Mouse (Mus musculus) megakaryocyte progenitor cell, adult 5-6 weeks (primary cell): ENCODE measurements around the gene Gripap1. TPM values are rescaled to one million over a fixed set of nuclear protein-coding genes. Genes with fewer than 3 reads are reported as not detected.
A peak's percentile ranks its signal among the peaks of the same experiment; 100 is the strongest.
"Not testable (repeated sequence)": the region's sequence is repeated elsewhere in the genome, so short reads cannot be mapped to it uniquely, and the experiment has no call there.

Source experiments
- ATAC-seq: replicated peaks from 2 replicates; pipeline ENCODE4 v1.8.0; 2016; ENCODE audit warnings: mild to moderate bottlenecking, moderate TSS enrichment, inconsistent platforms; ENCODE audit not compliant: poor library complexity
- total RNA-seq, 2 experiments: library from RNA; stranded (forward) in 1 of 2; stranded (reverse) in 1 of 2; fragments of 157-497, 149-512 nt in 1 of 2; fragments of 200-1000 nt in 1 of 2; gene quantifications; 2 replicates each; pipeline versions ENCODE4 v1.2.3 to v1.2.4; 2015 to 2017

Gripap1 gene
- total RNA-seq, 2 experiments from 2014 or later = 34.4 to 48.6 TPM

DNA sequence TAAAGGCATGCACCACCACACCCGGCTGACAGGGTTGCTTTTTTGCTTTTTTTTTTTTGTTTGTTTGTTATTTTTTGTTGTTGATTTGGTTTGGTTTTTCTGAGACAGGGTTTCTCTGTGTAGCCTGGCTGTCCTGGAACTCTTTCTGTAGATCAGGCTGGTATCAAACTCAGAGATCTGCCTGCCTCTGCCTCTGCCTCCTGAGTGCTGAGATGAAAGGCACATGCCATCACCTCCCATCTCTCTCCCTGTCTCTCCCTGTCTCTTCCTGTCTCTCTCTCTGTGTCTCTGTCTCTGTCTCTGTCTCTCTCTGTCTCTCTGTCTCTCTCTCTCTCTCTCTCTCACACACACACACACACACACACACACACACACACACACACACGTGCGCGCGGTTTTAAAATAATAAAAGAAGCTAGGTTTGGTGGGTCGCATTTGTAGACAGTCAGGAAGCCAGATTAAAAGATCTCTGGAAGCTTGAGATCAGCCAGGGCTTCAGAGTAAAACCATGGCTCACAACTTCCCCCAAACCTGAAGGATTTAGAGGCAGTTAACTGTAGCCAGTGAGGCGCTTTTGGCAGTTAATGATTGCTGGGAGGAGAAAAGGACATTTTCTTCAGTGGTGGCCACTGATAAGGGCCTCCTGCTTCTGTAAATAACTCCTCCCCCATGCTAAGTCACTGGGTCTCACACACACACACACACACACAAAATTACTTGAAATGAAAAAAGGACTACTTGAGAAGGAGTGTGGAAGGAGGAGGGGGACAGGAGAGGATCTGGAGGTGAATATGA, 10.9 kb upstream of the Gripap1 start:
- peak; percentile 90 for ATAC-seq

DNA sequence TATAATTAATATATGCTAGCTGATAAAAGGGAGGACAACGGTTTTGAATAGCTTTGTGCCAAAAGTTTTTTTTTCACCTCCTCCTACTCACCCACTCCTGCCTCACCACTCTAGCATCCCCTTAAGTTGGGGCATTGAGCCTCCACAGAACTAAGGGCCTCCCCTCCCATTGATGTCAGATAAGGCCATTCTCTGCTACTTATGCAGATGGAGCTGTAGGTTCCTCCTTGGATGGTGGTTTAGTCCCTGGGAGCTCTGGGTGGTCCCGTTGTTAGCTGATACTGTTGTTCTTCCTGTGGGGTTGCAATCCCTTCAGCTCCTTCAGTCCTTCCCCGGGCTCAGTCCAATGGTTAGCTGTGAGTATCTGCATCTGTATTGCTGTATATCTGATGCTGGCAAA, 10.3 kb upstream of the Gripap1 start:
- peak; percentile 24; the same call in 1 of the 2 replicates for ATAC-seq

DNA sequence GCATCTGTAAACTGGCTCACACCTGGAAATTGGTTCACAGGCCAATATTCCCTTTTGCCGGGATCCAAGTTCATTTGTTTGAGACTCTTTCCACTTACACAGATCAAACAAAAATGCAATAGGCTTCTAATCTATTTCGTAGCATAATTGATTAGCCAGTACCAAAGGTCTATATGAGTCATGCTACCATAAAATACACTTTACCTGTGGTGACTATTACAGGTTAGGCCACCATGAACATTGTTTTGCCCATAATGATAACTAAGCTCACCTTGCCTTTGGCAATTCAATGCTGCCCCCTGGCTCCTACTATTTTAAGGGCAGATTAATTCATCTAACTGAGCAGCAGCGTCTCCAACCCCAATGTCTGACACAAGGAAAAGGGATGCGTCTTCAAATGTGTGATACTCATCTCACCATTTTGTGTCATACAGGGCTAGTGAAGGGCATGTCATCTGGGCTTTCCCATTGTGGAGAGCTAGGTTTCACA, 6.9 kb upstream of the Gripap1 start:
- peak; percentile 24; the same call in 1 of the 2 replicates for ATAC-seq

DNA sequence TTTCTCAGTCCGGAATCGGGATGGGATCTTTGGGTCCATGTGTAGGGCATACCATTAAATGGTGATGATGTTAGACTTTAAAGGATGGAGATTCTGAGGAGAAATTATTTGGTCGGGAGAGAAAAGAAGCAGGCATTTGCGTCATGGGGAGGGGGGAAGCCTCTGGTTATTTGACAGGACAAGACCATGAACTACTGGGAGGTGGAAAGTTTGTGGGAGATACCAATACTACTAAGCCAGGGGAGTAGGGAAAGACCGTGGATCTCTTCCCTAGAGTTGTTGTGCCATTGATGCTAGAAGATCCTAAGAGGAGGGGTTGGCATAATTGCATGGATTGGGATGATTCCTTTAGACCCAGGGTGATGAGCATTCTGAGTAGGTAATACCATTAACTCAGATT, 744 bp downstream of the Gripap1 start:
- no peak for ATAC-seq

DNA sequence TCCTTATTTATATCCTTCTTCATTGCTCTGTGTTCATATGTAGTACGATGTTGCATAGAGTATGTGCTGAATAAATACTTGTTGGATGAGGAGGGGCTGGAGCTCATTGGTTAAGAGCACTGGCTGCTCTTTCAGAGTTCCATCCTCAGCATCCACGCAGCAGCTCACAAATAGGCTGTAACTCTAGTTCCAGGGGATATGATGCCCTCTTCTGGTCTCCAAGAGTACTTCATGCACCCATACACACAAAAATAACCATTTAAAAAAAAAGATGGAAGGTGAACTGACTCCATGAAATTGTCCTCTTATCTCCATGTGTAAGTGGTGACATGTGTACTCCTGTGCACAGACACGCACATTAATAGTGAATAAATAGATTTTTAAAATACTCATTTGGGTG, 3.8 kb downstream of the Gripap1 start:
- ATAC-seq = peak; percentile 62

DNA sequence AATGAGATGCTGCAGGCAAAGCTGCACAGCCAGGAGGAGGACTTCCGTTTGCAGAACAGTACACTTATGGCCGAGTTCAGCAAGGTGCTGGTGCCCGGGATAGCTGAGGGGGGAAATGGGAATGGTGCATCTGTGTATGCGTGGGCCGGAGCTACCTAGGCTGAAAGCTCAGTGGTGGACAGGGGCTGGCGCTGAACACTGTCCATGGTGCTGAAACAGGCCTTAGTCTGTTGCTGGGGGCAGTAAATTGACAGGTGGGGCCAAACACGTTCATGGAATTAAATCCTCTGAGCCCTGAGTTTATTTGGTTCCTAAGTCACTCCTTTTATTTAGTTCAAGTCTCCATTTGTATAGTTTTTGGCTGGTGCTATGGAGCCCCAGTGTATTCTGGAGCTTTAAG, 5.5 kb downstream of the Gripap1 start:
- peak; percentile 61 for ATAC-seq

DNA sequence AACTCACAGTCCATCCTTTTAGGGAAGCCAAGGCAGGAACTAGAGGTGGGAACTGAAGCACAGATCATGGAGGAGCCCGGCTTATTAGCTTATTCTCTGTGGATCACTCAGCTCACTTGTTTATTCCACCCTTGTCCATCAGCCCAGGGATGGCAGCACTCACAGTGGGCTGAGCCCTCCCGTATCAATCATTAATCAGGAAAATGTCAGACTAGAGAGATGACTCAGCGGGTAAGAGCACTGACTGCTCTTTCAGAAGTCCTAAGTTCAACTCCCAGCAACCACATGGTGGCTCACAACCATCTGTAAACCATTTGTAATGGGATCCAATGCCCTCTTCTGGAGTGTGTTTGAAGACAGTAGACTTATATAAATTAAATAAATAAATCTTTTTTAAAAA, 7.8 kb downstream of the Gripap1 start:
- ATAC-seq = no peak

DNA sequence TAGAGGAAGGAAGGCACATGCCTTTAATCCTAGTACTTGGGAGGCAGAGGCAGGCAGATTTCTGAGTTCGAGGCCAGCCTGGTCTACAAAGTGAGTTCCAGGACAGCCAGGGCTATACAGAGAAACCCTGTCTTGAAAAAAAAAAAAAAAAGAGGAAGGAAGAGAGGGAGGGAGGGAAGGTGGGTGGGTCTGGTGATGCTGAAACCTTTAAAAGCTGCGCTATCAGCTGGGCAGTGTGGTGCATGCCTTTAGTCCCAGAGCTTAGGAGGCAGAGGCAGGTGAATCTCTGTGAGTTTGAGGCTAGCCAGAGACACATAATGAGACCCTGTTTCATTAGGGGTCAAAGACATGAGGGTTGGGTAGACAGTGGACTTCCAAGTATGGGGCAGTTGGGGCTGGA, 12.6 kb downstream of the Gripap1 start:
- not testable (repeated sequence) for ATAC-seq

DNA sequence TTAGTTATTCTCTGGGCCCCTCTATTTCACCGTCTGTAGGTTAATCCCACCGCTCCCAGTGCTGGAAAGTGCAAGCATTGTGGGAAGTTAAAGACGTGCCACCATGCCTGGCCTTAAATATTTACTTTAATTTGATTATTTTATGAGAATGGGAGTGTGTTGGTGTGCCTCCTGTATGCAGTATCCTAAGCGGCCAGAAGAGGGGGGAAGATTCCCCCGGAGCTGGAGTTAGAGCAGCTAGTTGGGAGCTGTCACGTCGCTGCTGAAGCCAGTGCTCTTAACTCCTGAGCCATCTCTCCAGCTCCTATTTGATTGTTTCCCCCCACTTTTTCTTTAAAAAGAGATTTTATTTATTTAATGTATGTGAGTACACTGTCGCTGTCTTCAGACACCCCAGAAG, 25.5 kb downstream of the Gripap1 start:
- ATAC-seq = peak; percentile 79

DNA sequence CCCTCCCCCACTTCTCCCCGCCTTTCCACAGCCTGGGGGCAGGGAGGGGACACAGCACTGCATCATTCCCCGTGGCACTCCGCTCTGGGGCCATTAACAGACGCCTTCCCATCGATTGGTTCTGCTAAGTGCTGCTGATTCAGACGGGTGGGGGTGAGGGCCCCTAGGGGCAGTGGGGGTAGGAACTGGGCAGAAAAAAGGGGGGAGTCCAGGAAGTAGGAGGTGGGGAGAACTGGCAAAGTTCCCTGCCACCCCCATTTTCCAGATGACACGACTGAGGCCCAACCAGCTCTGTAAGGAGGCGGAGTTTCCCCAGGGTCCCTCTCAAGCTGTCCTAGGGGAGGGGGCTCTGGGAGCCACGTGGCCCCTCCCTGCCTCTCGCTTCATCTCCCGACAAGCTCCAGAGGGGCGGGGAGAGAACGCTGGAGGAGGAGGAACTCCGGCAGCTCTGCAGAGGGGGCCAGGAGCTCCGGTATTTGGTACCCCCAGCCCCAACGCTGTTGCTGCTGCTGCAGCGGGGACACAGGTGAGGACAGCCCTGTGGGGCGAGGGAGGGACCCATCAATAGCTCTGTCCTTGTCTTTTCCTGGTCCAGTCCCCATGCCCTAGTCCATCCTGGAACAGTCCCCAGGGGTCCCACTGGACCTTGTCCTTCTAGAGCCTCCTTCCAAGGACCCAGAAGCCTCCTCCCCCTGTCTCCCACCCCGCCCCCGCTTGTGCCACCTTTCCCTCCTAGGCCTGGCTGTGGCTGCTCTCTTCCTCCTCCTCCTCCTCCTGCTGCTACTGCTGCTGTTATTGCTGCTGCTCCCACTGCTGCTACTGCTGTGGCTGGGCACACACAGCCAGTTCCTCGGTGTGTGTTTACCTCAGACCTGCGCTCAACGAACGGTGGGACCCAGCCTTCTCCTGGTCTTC, 32.6 kb downstream of the Gripap1 start, which contains the start of gene Kcnd1:
Gene Kcnd1 (plus strand): TSS at position 425 of the 915 bp plus-strand sequence.
- ATAC-seq = peak; percentile 20

DNA sequence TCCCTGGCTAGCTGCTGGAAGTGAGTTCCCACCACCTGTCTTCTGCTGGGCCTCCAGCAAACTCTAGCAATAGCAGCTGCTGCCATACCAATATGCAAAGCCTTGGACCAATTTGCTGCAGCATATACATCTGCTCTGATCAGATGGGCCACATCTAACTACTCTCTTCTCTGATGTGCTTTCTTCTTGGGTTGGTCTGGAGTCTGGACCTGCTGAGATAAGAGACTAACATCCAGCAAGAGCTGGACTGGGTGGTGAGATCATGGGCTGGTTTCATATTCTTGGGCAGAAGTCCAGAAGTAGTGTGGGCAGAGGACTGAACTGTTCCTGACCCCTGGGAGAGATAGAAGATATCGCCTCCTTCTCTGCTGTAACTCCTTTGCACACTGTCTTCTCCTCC, 47.6 kb downstream of the Gripap1 start:
- peak; percentile 35 for ATAC-seq

DNA sequence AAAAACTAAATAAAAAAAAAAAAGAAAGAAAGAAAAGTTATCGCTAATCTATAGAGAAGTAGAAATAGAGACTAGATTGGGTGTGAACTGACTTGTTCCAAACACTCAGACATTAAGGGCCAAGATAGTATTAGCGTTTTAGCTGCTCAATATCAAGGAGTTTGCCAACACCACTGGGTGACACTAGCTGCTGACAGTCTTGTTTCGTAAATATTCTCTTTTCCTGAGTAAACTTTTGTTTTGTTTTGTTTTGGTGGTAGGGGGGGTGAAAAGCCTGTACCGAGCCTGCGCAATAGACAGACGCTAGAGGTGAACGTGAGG, 51.2 kb downstream of the Gripap1 start:
- no peak for ATAC-seq

DNA sequence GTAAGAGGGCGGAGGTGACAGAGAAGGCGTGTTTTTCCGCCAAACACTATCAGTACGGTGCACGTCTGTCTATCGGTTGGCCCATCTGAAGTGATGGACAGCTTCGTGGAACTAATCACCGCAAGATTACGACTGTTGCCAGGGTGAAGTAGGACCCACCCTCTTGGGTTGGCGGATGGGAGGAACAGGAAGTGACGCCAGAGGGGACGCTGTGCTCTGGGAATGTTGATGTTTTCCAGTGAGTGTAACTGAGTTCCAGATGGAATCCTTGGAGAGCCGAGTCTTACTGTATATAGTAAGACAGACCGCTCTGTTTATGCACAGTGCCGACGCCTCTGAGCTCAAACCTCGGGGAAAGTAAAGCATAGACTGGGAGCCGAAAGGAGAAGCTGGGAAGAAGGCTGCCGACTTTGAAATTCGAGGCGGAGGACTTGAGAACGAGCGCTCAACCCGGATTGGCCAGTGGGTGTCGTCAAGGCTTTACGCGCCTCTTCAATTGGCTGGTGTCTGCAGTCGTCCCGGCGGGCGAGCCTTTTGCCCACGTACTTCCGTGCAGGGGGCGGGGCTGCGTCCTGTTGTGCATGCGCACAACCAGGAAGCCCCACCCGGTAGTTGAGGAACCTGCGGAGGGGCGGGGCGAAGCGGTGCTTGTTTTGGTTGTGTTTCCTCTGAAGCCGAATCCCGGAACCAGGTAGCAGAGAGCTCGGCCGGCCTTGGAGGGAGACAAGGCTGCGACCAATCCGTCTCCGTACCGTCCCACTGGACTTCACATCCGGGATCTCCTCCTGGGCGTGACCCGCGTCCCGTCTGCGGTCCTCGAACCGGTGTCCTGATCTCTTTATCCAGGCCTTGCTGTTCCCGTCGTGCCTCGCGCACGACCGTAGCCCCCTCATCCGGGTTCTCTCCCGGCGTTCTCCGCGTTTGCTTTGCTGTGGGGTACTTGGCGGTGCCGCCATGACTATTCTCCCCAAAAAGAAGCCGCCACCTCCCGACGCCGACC, 51.9 kb downstream of the Gripap1 start, which contains the start of gene Otud5:
Gene Otud5 (plus strand): TSS at position 202 of the 1,000 bp plus-strand sequence.
- ATAC-seq = peak; percentile 78

DNA sequence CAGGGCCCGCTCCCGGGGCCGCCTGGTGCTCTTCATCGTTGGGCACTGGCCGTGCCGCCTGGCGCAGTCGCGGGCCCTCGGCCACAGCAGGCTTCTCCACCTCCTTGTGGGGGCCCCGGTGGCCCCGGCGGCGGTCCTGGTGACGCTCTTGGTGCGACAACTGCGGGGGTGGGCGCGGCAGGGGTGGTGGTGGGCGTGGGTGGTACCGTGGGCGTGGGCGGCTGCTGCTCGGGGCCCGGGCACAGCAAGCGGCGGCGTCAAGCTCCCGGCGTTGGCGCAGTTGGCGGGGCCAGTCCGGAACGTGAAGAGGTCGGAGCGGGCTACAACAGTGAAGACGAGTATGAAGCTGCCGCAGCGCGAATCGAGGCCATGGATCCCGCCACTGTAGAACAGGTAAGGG, 52.8 kb downstream of the Gripap1 start:
- ATAC-seq = no peak

DNA sequence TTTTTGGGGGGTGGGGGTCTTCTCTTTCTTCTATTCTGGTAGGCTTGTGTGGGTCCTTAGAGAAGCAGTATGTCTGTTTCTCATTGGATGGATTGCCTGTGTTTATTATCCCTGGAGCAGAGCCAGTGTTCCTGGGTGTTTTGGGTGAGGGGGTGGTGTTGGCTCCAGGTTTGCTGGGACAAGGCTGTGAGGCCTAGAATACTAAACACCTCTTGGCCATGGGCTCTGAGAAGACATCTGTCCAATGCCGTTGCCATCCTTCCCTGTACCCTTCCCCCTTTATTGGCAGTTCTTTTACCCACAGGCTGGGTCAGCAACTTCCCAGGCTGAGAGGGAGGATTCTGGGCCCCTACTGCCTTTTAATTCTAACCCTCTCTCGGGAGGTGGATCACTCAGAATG, 58.3 kb downstream of the Gripap1 start:
- ATAC-seq = no peak

DNA sequence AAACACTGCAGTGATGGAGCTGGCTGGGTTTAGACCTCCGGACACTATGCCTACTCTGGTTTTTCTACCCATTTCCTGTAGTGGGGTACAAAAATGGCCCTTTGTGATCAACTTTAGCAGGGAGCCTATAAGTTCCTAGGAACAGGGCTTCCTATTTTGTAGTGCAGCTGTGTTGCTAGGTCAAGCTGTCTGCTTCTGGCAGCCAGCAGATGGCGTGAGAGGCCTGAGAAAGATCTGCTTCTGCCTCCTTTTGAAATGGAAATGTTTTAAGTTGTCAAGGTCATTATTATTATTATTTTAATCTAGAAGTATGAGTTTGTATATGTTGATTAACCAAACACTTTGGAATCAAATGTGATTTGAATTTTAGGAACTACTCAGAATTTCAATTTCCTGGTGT, 65.0 kb downstream of the Gripap1 start:
- ATAC-seq = peak; percentile 85

DNA sequence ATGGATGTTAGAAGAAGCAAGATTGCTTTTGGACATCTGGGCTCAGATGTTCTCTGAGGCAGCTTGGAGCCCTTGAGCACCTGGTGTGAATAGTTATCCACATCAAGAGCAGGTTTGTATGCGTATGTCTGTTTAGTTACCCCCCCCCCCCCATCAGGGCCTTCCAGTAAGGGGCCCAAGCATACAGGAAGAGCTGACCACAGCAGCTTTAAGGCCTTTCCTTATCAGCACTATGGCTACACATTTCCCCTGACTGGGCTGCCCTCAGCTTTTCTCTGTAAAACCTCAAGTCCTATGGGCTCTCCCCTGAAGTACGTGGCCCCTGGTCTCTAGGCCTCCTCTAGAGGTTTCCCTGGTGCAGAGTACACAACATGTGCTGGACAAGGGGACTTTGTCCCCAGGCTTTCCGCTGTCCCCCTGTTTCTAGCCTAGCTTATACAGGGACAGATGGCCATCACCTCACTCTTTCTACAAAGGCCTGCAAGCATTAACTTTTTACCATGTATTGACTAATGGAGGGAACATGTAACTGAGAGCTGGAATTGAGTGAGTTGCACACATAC, 69.7 kb downstream of the Gripap1 start:
- peak; percentile 34; the same call in 1 of the 2 replicates for ATAC-seq

DNA sequence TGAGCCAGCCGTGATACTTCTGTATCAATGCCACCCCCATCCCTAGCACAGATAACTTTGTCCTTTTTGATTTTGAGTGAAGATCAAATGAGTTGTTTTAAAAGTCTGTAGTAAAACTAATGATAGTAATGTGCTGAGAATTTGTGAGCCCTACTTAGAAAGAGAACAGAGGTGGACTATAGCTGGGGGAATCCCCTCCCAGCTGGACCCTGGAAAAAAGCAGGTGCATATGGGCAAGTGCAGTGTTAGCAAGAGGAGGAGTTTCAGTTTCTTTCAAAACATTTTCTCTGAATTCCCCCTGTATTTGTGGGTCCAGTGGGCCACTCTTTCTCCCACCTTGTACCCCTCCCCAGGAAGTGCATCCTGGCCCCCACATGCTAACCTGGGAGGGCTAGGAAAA, 73.6 kb downstream of the Gripap1 start:
- no peak for ATAC-seq

DNA sequence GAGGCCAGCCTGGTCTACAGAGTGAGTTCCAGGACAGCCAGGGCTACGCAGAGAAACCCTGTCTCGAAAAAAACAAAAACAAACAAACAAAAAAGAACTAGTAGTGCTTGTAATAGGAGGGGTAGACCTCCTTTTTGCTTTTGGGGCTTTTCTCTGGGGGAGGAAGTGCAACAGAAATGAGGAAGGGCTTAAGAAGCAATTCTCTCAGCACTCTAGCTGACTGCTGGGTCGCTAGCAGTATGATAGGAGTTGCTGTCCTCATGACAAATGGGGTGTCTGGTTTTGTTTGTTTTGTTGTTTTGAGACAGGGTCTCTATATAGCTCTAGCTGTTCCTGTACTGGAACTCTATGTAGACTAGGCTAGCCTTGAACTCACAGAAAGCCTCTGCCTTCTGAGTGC, 75.0 kb downstream of the Gripap1 start:
- peak; percentile 48; the same call in 1 of the 2 replicates for ATAC-seq

DNA sequence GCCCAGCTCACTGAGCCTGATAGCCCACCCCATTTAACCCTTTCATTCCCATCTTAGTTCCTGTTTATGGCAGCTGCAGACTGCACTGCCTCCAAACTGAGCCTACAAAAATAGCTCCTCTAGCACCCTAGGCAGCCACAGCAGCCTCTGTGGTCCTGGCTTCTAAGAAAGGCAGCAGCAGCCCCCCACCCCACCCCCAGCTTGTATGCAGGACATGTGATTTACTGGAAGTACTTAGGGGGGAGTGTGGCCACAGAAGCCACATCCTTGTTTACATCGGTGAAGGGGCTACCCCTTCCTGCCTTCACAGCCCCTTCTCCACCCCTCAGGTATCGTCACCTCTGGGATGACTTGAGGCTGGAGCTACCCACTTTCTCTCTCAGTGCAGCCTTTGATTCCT, 75.8 kb downstream of the Gripap1 start:
- ATAC-seq = peak; percentile 55
